ENCODE assay signal across 7 mouse cellular contexts in genomic region chr8:111033482-111034215, GRCm38 (mm10). TPM values are rescaled to one million over a fixed set of nuclear protein-coding genes. Genes with fewer than 3 reads are reported as not detected.
DNase-seq lines count a peak whose midpoint lies in the region; ATAC-seq lines count a peak whose summit lies in the region.

No protein-coding gene starts in this region.

- H3K27me3 ChIP-seq in embryonic facial prominence, embryonic 12.5 days: no peaks in the 10 kb centered on the region
- H3K27me3 ChIP-seq in limb, embryonic 11.5 days (ENCODE audit: control insufficient read depth, insufficient read depth, low read length): no peaks in the 10 kb centered on the region
- peaks cover 3% of the 10 kb centered on the region; the same call in 1 of the 2 replicates for H3K27me3 ChIP-seq in midbrain, embryonic 14.5 days (ENCODE audit: control insufficient read depth, insufficient read depth, low read length)

- H3K27ac ChIP-seq in embryonic facial prominence, embryonic 12.5 days: peak overlapping the region; percentile 65
- H3K27ac ChIP-seq in limb, embryonic 11.5 days (replicated peaks; ENCODE audit: low read depth, low read length): peak overlapping the region; percentile 68
- peak overlapping the region; percentile 90 for H3K27ac ChIP-seq in midbrain, embryonic 14.5 days (replicated peaks; ENCODE audit: low read depth, low read length)

- peak; percentile 92 for ATAC-seq in embryonic facial prominence, embryonic 12.5 days (ENCODE audit: insufficient number of reproducible peaks, insufficient read depth, low FRiP score, low TSS enrichment)
- ATAC-seq in limb, embryonic 11.5 days (ENCODE audit: insufficient number of reproducible peaks, low FRiP score, low TSS enrichment, low read depth): peak; percentile 97
- ATAC-seq in midbrain, embryonic 14.5 days (ENCODE audit: low FRiP score, low TSS enrichment): peak; percentile 99

- H3K36me3 ChIP-seq in embryonic facial prominence, embryonic 12.5 days: peaks cover 18% of the 10 kb centered on the region
- peaks cover 11% of the 10 kb centered on the region; the same call in 1 of the 2 replicates for H3K36me3 ChIP-seq in limb, embryonic 11.5 days (ENCODE audit: control insufficient read depth, insufficient read depth, low read length)
- H3K36me3 ChIP-seq in midbrain, embryonic 14.5 days (ENCODE audit: control insufficient read depth, insufficient read depth, low read length): peaks cover 22% of the 10 kb centered on the region

- H3K9me3 ChIP-seq in embryonic facial prominence, embryonic 12.5 days: no peaks in the 10 kb centered on the region
- no peaks in the 10 kb centered on the region for H3K9me3 ChIP-seq in limb, embryonic 11.5 days (ENCODE audit: control insufficient read depth, low read length)
- no peaks in the 10 kb centered on the region for H3K9me3 ChIP-seq in midbrain, embryonic 14.5 days (ENCODE audit: control insufficient read depth, low read length)

- 6% methylated on average over 37 of the region's 37 CpGs for WGBS in embryonic facial prominence, embryonic 12.5 days
- WGBS in limb, embryonic 11.5 days: 5% methylated on average over 37 of the region's 37 CpGs
- WGBS in midbrain, embryonic 14.5 days: 5% methylated on average over 37 of the region's 37 CpGs

- H3K4me2 ChIP-seq in embryonic facial prominence, embryonic 12.5 days (replicated peaks): peak overlapping the region; percentile 66
- peak overlapping the region; percentile 68 for H3K4me2 ChIP-seq in limb, embryonic 11.5 days (ENCODE audit: low read depth, severe bottlenecking)
- peak overlapping the region; percentile 80 for H3K4me2 ChIP-seq in midbrain, embryonic 14.5 days (ENCODE audit: low read length)

- H3K4me3 ChIP-seq in embryonic facial prominence, embryonic 12.5 days: peak overlapping the region; percentile 77
- H3K4me3 ChIP-seq in limb, embryonic 11.5 days (ENCODE audit: low read depth, low read length): peak overlapping the region; percentile 67
- peak overlapping the region; percentile 70 for H3K4me3 ChIP-seq in midbrain, embryonic 14.5 days (replicated peaks; ENCODE audit: low read depth, low read length)

- DNase-seq in adrenal gland, postnatal 25 days: peak; percentile 93
- DNase-seq in heart, adult 11 months: peak; percentile 100
- peak; percentile 96 for DNase-seq in kidney, adult 18-20 months
- DNase-seq in limb, embryonic 11.5 days (ENCODE audit: low spot score): peak; percentile 97
- peak; percentile 99 for DNase-seq in midbrain, embryonic 14.5 days
- peak; percentile 85 for DNase-seq in spleen, adult 18-20 months

- H3K4me1 ChIP-seq in embryonic facial prominence, embryonic 12.5 days: peaks cover 15% of the 10 kb centered on the region
- H3K4me1 ChIP-seq in limb, embryonic 11.5 days (ENCODE audit: control insufficient read depth, insufficient read depth, low read length): peaks cover 8% of the 10 kb centered on the region
- peaks cover 18% of the 10 kb centered on the region for H3K4me1 ChIP-seq in midbrain, embryonic 14.5 days (ENCODE audit: control insufficient read depth, insufficient read depth, low read length)

- peak overlapping the region; percentile 73 for H3K9ac ChIP-seq in embryonic facial prominence, embryonic 12.5 days
- peak overlapping the region; percentile 75 for H3K9ac ChIP-seq in limb, embryonic 11.5 days (ENCODE audit: low read length)
- H3K9ac ChIP-seq in midbrain, embryonic 14.5 days (replicated peaks; ENCODE audit: low read length): peak overlapping the region; percentile 81

RNA-seq across cellular contexts. Expression of gene Aars, which starts 0.7 kb away (rescaled TPM):
- 163 and 173 TPM in 2 replicates for total RNA-seq in adrenal gland, postnatal 25 days (2021)
- 69.9 and 71.9 TPM in 2 replicates for polyA plus RNA-seq in embryonic facial prominence, embryonic 12.5 days (2016; fragmentation: Nextera tagmentation; extraction: Ambion mirVana)
- polyA plus RNA-seq in limb, embryonic 11.5 days (2014; fragmentation: Nextera tagmentation; extraction: Ambion mirVana): 66.1 and 78.4 TPM in 2 replicates
- polyA plus RNA-seq in midbrain, embryonic 14.5 days (2014; fragmentation: Nextera tagmentation; extraction: Ambion mirVana): 73.1 and 75.9 TPM in 2 replicates

RNA-seq across cellular contexts. Expression of gene Ddx19b, which starts 2.1 kb away (rescaled TPM):
- 9.3 and 12.4 TPM in 2 replicates for total RNA-seq in adrenal gland, postnatal 25 days (2021)
- polyA plus RNA-seq in embryonic facial prominence, embryonic 12.5 days (2016; fragmentation: Nextera tagmentation; extraction: Ambion mirVana): 5.5 and 5.6 TPM in 2 replicates
- polyA plus RNA-seq in limb, embryonic 11.5 days (2014; fragmentation: Nextera tagmentation; extraction: Ambion mirVana): 4.5 and 4.7 TPM in 2 replicates
- 5.0 and 7.5 TPM in 2 replicates for polyA plus RNA-seq in midbrain, embryonic 14.5 days (2014; fragmentation: Nextera tagmentation; extraction: Ambion mirVana)

RNA-seq across cellular contexts. Expression of gene Exosc6, which starts 22.5 kb away (rescaled TPM):
- total RNA-seq in adrenal gland, postnatal 25 days (2021): not detected in 2 replicates
- 26.0 and 26.9 TPM in 2 replicates for polyA plus RNA-seq in embryonic facial prominence, embryonic 12.5 days (2016; fragmentation: Nextera tagmentation; extraction: Ambion mirVana)
- 31.1 and 35.1 TPM in 2 replicates for polyA plus RNA-seq in limb, embryonic 11.5 days (2014; fragmentation: Nextera tagmentation; extraction: Ambion mirVana)
- polyA plus RNA-seq in midbrain, embryonic 14.5 days (2014; fragmentation: Nextera tagmentation; extraction: Ambion mirVana): not detected in 2 replicates

RNA-seq across cellular contexts. Expression of gene Ddx19a, which starts 36.0 kb away (rescaled TPM):
- 39.5 and 50.9 TPM in 2 replicates for total RNA-seq in adrenal gland, postnatal 25 days (2021)
- 14.1 and 16.8 TPM in 2 replicates for polyA plus RNA-seq in embryonic facial prominence, embryonic 12.5 days (2016; fragmentation: Nextera tagmentation; extraction: Ambion mirVana)
- polyA plus RNA-seq in limb, embryonic 11.5 days (2014; fragmentation: Nextera tagmentation; extraction: Ambion mirVana): 34.1 and 40.3 TPM in 2 replicates
- 11.5 and 15.7 TPM in 2 replicates for polyA plus RNA-seq in midbrain, embryonic 14.5 days (2014; fragmentation: Nextera tagmentation; extraction: Ambion mirVana)

RNA-seq across cellular contexts. Expression of gene Clec18a, which starts 58.6 kb away (rescaled TPM):
- not detected in 2 replicates for total RNA-seq in adrenal gland, postnatal 25 days (2021)
- polyA plus RNA-seq in embryonic facial prominence, embryonic 12.5 days (2016; fragmentation: Nextera tagmentation; extraction: Ambion mirVana): 1.6 and 2.3 TPM in 2 replicates
- not detected in 2 replicates for polyA plus RNA-seq in limb, embryonic 11.5 days (2014; fragmentation: Nextera tagmentation; extraction: Ambion mirVana)
- 0.09 and 0.34 TPM in 2 replicates for polyA plus RNA-seq in midbrain, embryonic 14.5 days (2014; fragmentation: Nextera tagmentation; extraction: Ambion mirVana)

Comparison
In these comparisons a context has a peak if more than half of its experiments do, and no peak if none do; other contexts are left out.
1. Peak in every context shown above with its lines: DNase-seq, ATAC-seq, H3K4me3 ChIP-seq and H3K27ac ChIP-seq.
2. RNA of gene Exosc6, which starts 22.5 kb away (polyA plus RNA-seq): 31.1 to 35.1 TPM in limb, embryonic 11.5 days and 26.0 to 26.9 TPM in embryonic facial prominence, embryonic 12.5 days; not detected in midbrain, embryonic 14.5 days; every median in the first group is over 10 times any median in the second.